ENCODE assay signal across 27 mouse cellular contexts in the genomic region with DNA sequence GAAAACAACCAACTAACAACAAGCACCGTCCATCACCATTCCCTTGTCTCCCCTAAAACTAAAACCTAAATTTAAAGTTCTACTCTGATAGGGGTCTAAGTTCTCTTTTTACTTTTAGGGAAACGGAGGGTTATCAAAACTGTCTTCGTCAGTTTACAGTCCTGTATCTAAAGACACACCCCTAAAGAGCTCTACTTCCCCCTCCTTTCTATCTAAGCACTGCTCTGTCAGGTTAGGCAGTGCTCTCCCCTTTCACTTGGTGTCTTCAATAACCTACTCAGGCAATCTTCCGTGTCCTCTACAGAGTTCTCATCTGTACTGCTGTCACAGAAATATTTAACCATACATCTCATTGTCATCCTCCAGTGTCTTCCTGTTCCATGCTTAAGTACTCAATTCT.
"Had no signal": no experiment of that assay in that cellular context is flagged by ENCODE, and none has a peak within 500 bp of the region (broad histone marks: within the 10 kb centered on the region; RNA-seq: fewer than 3 reads in every experiment).

No protein-coding gene starts in this region.

- H3K4me2 ChIP-seq: embryonic facial prominence, embryonic 12.5 days; embryonic facial prominence, embryonic 13.5 days; embryonic facial prominence, embryonic 15.5 days; forebrain, embryonic 12.5 days; forebrain, embryonic 13.5 days; forebrain, embryonic 15.5 days had no signal

- DNase-seq: cerebellum, adult 9-11 months; cerebellum, postnatal 10 days; cerebellum, postnatal 14 days; cerebellum, postnatal 25 days; cerebellum, postnatal 36 days; embryo, embryonic 11 days; forebrain, postnatal 0 days; gastrocnemius, adult 2 months; gastrocnemius, postnatal 10 days; gastrocnemius, postnatal 14 days; gastrocnemius, postnatal 25 days; gastrocnemius, postnatal 36 days; heart, adult 11 months; heart, adult 18-20 months; heart, adult 2 months had no signal

- H3K9ac ChIP-seq: embryonic facial prominence, embryonic 12.5 days; embryonic facial prominence, embryonic 13.5 days; embryonic facial prominence, embryonic 15.5 days; forebrain, embryonic 12.5 days; forebrain, embryonic 13.5 days; forebrain, embryonic 15.5 days; forebrain, postnatal 0 days had no signal

- ATAC-seq: forebrain, embryonic 13.5 days; forebrain, embryonic 14.5 days; forebrain, embryonic 15.5 days; forebrain, embryonic 16.5 days; forebrain, postnatal 0 days had no signal

- H3K9me3 ChIP-seq: embryonic facial prominence, embryonic 10.5 days; embryonic facial prominence, embryonic 12.5 days; embryonic facial prominence, embryonic 13.5 days; embryonic facial prominence, embryonic 15.5 days; forebrain, embryonic 10.5 days; forebrain, embryonic 12.5 days; forebrain, embryonic 13.5 days; forebrain, embryonic 15.5 days; heart, embryonic 10.5 days had no signal

- H3K27ac ChIP-seq: embryonic facial prominence, embryonic 10.5 days; embryonic facial prominence, embryonic 12.5 days; embryonic facial prominence, embryonic 13.5 days; embryonic facial prominence, embryonic 15.5 days; forebrain, embryonic 10.5 days; forebrain, embryonic 12.5 days; forebrain, embryonic 13.5 days; forebrain, embryonic 15.5 days; gastrocnemius, adult 2 months; heart, adult 2 months; heart, embryonic 10.5 days had no signal

- H3K4me1 ChIP-seq: embryonic facial prominence, embryonic 10.5 days; embryonic facial prominence, embryonic 12.5 days; embryonic facial prominence, embryonic 13.5 days; embryonic facial prominence, embryonic 15.5 days; forebrain, embryonic 10.5 days; forebrain, embryonic 12.5 days; forebrain, embryonic 13.5 days; forebrain, embryonic 15.5 days; heart, embryonic 10.5 days had no signal

- H3K4me3 ChIP-seq: embryonic facial prominence, embryonic 10.5 days; embryonic facial prominence, embryonic 12.5 days; embryonic facial prominence, embryonic 13.5 days; embryonic facial prominence, embryonic 15.5 days; erythroblast, embryonic 14.5 days; forebrain, embryonic 10.5 days; forebrain, embryonic 12.5 days; forebrain, embryonic 13.5 days; forebrain, embryonic 15.5 days; gastrocnemius, adult 2 months; heart, adult 2 months; heart, embryonic 10.5 days had no signal

- H3K27me3 ChIP-seq: embryonic facial prominence, embryonic 12.5 days; embryonic facial prominence, embryonic 13.5 days; embryonic facial prominence, embryonic 15.5 days; forebrain, embryonic 12.5 days; forebrain, embryonic 13.5 days; forebrain, embryonic 15.5 days had no signal
